Mouse (Mus musculus): ENCODE data around the gene Mgat2. TPM values are rescaled to one million over a fixed set of nuclear protein-coding genes. Genes with fewer than 3 reads are reported as not detected.
"Not testable (repeated sequence)": the region's sequence is repeated elsewhere in the genome, so short reads cannot be mapped to it uniquely, and the experiment has no call there.

Mgat2 gene
- polyA plus RNA-seq, 1 experiment, result 30.8 TPM

- TF ChIP-seq CTCF (conservative IDR thresholded peaks at IDR 0.05; ENCODE audit: insufficient read depth, insufficient read length, low read depth, low read length) (no peak), POLR2A (IDR thresholded peaks at IDR 0.05; ENCODE audit: low read depth, low read length) (no peak)
- Histone ChIP-seq H3K4me1 (ENCODE audit: control insufficient read depth, insufficient read depth, low read length) (peaks cover 6% of the 10 kb centered on the region; the same call in 1 of the 2 replicates), H3K4me3 (ENCODE audit: insufficient read depth, low read depth, low read length) (no peak overlapping the region), H3K27me3 (replicated peaks; ENCODE audit: control insufficient read depth, insufficient read depth, low read length) (no peaks in the 10 kb centered on the region), H3K27ac (ENCODE audit: insufficient read depth, low read depth, low read length) (no peak overlapping the region), H3K36me3 (ENCODE audit: control insufficient read depth, insufficient read depth, low read length) (peaks cover 10% of the 10 kb centered on the region)
- no peak for DNase-seq
- WGBS, result 90% methylated on average over 4 of the region's 4 CpGs
Measured at GRCm38 (mm10) chr12:69156436-69156835, 27.5 kb upstream of the Mgat2 start.

- WGBS, result 96% methylated on average over 2 of the region's 2 CpGs
- H3K27ac ChIP-seq (ENCODE audit: insufficient read depth, low read depth, low read length), result no peak overlapping the region
- TF ChIP-seq POLR2A (IDR thresholded peaks at IDR 0.05; ENCODE audit: low read depth, low read length) (no peak), CTCF (conservative IDR thresholded peaks at IDR 0.05; ENCODE audit: insufficient read depth, insufficient read length, low read depth, low read length) (no peak)
Measured at GRCm38 (mm10) chr12:69157107-69157506, 26.9 kb upstream of the Mgat2 start.

GRCm38 (mm10) chr12:69158366-69158764 is 25.6 kb upstream of the Mgat2 start:
- Histone ChIP-seq H3K36me3 (ENCODE audit: control insufficient read depth, insufficient read depth, low read length) (peaks cover 10% of the 10 kb centered on the region), H3K4me1 (ENCODE audit: control insufficient read depth, insufficient read depth, low read length) (peaks cover 6% of the 10 kb centered on the region; the same call in 1 of the 2 replicates), H3K4me3 (ENCODE audit: insufficient read depth, low read depth, low read length) (peak overlapping the region; percentile 83), H3K27me3 (replicated peaks; ENCODE audit: control insufficient read depth, insufficient read depth, low read length) (no peaks in the 10 kb centered on the region), H3K27ac (ENCODE audit: insufficient read depth, low read depth, low read length) (peak overlapping the region; percentile 84)
- TF ChIP-seq CTCF (conservative IDR thresholded peaks at IDR 0.05; ENCODE audit: insufficient read depth, insufficient read length, low read depth, low read length) (no peak), POLR2A (IDR thresholded peaks at IDR 0.05; ENCODE audit: low read depth, low read length) (no peak)
- WGBS, result under 1% methylated on average over 19 of the region's 19 CpGs
- DNase-seq, result no peak

More at GRCm38 (mm10) chr12:69157107-69157506, 26.9 kb upstream of the Mgat2 start:
- H3K36me3 ChIP-seq (ENCODE audit: control insufficient read depth, insufficient read depth, low read length), result peaks cover 10% of the 10 kb centered on the region
- H3K4me1 ChIP-seq (ENCODE audit: control insufficient read depth, insufficient read depth, low read length), result peaks cover 6% of the 10 kb centered on the region; the same call in 1 of the 2 replicates
- no peak for DNase-seq
- H3K4me3 ChIP-seq (ENCODE audit: insufficient read depth, low read depth, low read length), result no peak overlapping the region
- no peaks in the 10 kb centered on the region for H3K27me3 ChIP-seq (replicated peaks; ENCODE audit: control insufficient read depth, insufficient read depth, low read length)

- H3K4me1 ChIP-seq (ENCODE audit: control insufficient read depth, insufficient read depth, low read length); H3K27me3 ChIP-seq (replicated peaks; ENCODE audit: control insufficient read depth, insufficient read depth, low read length): not testable (repeated sequence)
- Histone ChIP-seq H3K36me3 (ENCODE audit: control insufficient read depth, insufficient read depth, low read length) (peaks cover 10% of the 10 kb centered on the region), H3K27ac (ENCODE audit: insufficient read depth, low read depth, low read length) (peak within 1 kb of the TSS; percentile 84), H3K4me3 (ENCODE audit: insufficient read depth, low read depth, low read length) (peak within 1 kb of the TSS; percentile 83)
- under 1% methylated on average over 58 of the region's 68 CpGs for WGBS
- peak; percentile 99 for DNase-seq
- TF ChIP-seq POLR2A (IDR thresholded peaks at IDR 0.05; ENCODE audit: low read depth, low read length), result peak; percentile 85
Measured at GRCm38 (mm10) chr12:69158765-69159577, 25.0 kb upstream of the Mgat2 start, which contains the start of gene Rps29. Rps29 (minus strand) TSS chr12:69159186.

DNA sequence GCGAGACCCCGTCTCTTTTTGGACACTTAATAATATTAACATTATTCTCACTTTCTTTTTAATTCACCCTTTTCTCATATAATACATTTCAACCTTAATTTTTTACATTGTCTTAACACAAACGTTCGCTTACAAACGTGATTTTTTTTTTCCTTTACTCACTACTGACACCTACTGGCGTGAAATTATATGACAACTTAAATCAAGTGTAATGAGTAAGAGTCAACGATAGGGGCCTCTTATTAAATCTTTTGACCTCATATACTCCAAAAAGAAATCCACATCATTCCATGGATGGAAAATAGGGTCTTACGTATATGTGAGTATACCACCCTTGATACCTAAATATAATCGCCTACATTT is 24.4 kb upstream of the Mgat2 start:
- 3% methylated on average over 9 of the region's 9 CpGs for WGBS

GRCm38 (mm10) chr12:69160677-69161076 is 23.3 kb upstream of the Mgat2 start:
- H3K27me3 ChIP-seq (replicated peaks; ENCODE audit: control insufficient read depth, insufficient read depth, low read length); H3K27ac ChIP-seq (ENCODE audit: insufficient read depth, low read depth, low read length); H3K4me1 ChIP-seq (ENCODE audit: control insufficient read depth, insufficient read depth, low read length); DNase-seq; H3K4me3 ChIP-seq (ENCODE audit: insufficient read depth, low read depth, low read length): not testable (repeated sequence)
- WGBS, result 84% methylated on average over 2 of the region's 2 CpGs
- peaks cover 10% of the 10 kb centered on the region for H3K36me3 ChIP-seq (ENCODE audit: control insufficient read depth, insufficient read depth, low read length)

More for the DNA sequence above, 24.4 kb upstream of the Mgat2 start:
- H3K4me1 ChIP-seq (ENCODE audit: control insufficient read depth, insufficient read depth, low read length), result peaks cover 6% of the 10 kb centered on the region; the same call in 1 of the 2 replicates
- peaks cover 10% of the 10 kb centered on the region for H3K36me3 ChIP-seq (ENCODE audit: control insufficient read depth, insufficient read depth, low read length)
- TF ChIP-seq POLR2A (IDR thresholded peaks at IDR 0.05; ENCODE audit: low read depth, low read length) (no peak), CTCF (conservative IDR thresholded peaks at IDR 0.05; ENCODE audit: insufficient read depth, insufficient read length, low read depth, low read length) (0 out of 2 replicates have a peak, but pooled peaks have one; percentile 19)
- DNase-seq, result peak; percentile 59
- H3K27me3 ChIP-seq (replicated peaks; ENCODE audit: control insufficient read depth, insufficient read depth, low read length), result no peaks in the 10 kb centered on the region
- H3K27ac ChIP-seq (ENCODE audit: insufficient read depth, low read depth, low read length), result no peak overlapping the region
- H3K4me3 ChIP-seq (ENCODE audit: insufficient read depth, low read depth, low read length), result no peak overlapping the region

DNA sequence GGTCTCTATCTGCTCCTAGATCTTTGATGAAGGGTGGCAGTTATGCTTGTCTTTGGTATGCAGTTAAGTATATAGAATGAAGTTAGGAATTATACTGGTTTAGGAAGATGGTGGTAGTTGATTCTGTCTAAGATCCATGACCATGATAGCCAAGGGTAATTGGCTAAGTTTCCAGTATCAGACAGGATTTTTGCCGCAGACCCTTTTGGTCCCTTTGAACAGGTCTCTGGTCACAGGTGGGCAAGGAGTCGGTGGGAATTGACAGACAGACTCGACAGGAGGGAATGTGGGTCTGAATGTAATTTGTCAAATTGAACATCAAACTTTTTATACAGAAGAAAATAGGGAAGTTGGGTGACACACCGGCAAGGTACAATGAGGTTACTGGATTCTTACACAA is 20.4 kb upstream of the Mgat2 start:
- not testable (repeated sequence) for H3K36me3 ChIP-seq (ENCODE audit: control insufficient read depth, insufficient read depth, low read length); H3K27me3 ChIP-seq (replicated peaks; ENCODE audit: control insufficient read depth, insufficient read depth, low read length); H3K4me3 ChIP-seq (ENCODE audit: insufficient read depth, low read depth, low read length); H3K4me1 ChIP-seq (ENCODE audit: control insufficient read depth, insufficient read depth, low read length); H3K27ac ChIP-seq (ENCODE audit: insufficient read depth, low read depth, low read length); DNase-seq
- 86% methylated on average over 4 of the region's 4 CpGs for WGBS
